Mouse (Mus musculus): ENCODE measurements around the gene Neurod2. TPM values are rescaled to one million over a fixed set of nuclear protein-coding genes. Genes with fewer than 3 reads are reported as not detected.

Neurod2 gene
- 0.07 and 0.13 TPM in 2 replicates for polyA plus RNA-seq (2016; fragmentation: Nextera tagmentation; extraction: Ambion mirVana)

- WGBS: 1% methylated on average over 38 of the region's 38 CpGs
- peaks cover 40% of the 10 kb centered on the region for H3K4me1 ChIP-seq (replicated peaks)
- no peaks in the 10 kb centered on the region for H3K9me3 ChIP-seq
- peaks cover 100% of the 10 kb centered on the region for H3K27me3 ChIP-seq (ENCODE audit: insufficient read depth, poor library complexity, severe bottlenecking)
- peak within 1 kb of the TSS; percentile 4; the same call in 1 of the 2 replicates for H3K27ac ChIP-seq
- no peaks in the 10 kb centered on the region for H3K36me3 ChIP-seq
- peak; percentile 31 for DNase-seq (ENCODE audit: low spot score)
- peak within 1 kb of the TSS; percentile 43 for H3K4me3 ChIP-seq
These were observed at the start of gene Neurod2 for GRCm38 (mm10) chr11:98329081-98329959. Gene Neurod2 (minus strand): TSS chr11:98329648.

DNA sequence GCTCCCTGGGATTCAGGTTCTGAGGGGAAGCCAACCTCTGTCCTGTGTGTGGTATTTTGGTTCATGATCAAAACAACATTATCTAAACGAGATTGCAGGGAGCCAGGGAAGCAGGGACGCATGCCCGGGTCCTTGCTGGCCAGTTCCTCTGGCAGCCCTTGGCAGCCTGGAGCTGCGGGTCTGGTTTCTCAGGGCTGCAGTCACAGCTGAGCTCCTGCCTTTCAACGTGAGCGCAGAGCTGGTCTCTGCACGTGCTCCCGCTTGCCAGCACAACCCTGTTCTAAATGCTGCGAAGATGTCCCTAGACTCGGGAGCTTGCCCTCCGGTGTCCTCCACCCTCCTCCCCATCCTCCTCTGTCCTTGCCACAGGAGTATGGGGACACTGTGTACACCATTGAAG lies 48.3 kb upstream of the Neurod2 start:
- WGBS: 88% methylated on average over 11 of the region's 11 CpGs
- H3K27me3 ChIP-seq (ENCODE audit: insufficient read depth, poor library complexity, severe bottlenecking): no peaks in the 10 kb centered on the region
- H3K4me3 ChIP-seq: no peak overlapping the region
- no peaks in the 10 kb centered on the region for H3K9me3 ChIP-seq
- DNase-seq (ENCODE audit: low spot score): no peak
- H3K4me1 ChIP-seq (replicated peaks): peaks cover 12% of the 10 kb centered on the region
- peaks cover 86% of the 10 kb centered on the region for H3K36me3 ChIP-seq
- no peak overlapping the region for H3K27ac ChIP-seq

DNA sequence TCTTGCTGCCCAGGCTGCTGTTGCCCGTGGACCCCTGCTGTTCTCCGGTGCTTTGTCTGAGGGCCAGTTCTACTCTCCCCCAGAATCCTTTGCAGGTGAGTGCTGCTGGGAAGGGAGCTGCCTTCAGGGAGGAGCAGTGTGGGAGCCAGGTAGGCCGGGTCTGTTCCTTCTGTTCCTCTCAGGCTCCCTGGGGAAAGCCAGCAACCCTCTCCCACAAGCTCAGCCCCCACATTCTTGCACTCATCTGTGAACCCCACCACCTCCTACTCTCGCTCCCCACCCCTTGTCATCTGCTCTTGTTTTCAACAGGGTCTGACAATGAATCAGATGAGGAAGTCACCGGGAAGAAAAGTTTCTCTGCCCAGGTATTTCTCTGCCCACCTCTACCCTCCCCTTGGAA lies 47.3 kb upstream of the Neurod2 start:
- peaks cover 84% of the 10 kb centered on the region for H3K36me3 ChIP-seq
- 66% methylated on average over 5 of the region's 5 CpGs for WGBS
- no peak overlapping the region for H3K4me3 ChIP-seq
- H3K27me3 ChIP-seq (ENCODE audit: insufficient read depth, poor library complexity, severe bottlenecking): no peaks in the 10 kb centered on the region
- H3K27ac ChIP-seq: no peak overlapping the region
- H3K4me1 ChIP-seq (replicated peaks): peaks cover 22% of the 10 kb centered on the region
- no peak for DNase-seq (ENCODE audit: low spot score)
- H3K9me3 ChIP-seq: no peaks in the 10 kb centered on the region

DNA sequence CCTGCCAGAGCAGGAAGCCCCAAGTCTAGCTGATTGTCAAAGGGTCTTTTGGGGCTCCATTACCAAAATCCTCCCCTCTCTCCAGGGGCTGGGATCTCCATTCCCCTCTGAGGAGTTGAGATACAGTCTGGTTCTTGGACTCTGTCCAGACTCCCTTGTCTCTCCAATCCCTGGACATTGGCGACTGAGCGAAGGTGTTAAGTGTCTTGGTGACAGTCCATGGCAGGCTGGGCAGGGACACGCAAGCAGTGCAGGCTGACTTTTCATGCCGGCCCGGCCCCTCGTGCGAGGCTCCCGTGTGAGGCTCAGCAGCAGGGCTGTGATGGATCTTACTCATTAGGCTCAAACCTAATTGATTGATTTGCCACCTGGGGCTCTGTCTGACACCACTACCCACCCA lies 44.8 kb upstream of the Neurod2 start:
- Histone ChIP-seq H3K4me3 (no peak overlapping the region), H3K9me3 (no peaks in the 10 kb centered on the region), H3K27me3 (ENCODE audit: insufficient read depth, poor library complexity, severe bottlenecking) (no peaks in the 10 kb centered on the region), H3K4me1 (replicated peaks) (peaks cover 44% of the 10 kb centered on the region), H3K27ac (no peak overlapping the region), H3K36me3 (peaks cover 59% of the 10 kb centered on the region)
- DNase-seq (ENCODE audit: low spot score): no peak
- 83% methylated on average over 8 of the region's 8 CpGs for WGBS

GRCm38 (mm10) chr11:98373244-98373643 lies 43.8 kb upstream of the Neurod2 start:
- DNase-seq (ENCODE audit: low spot score): no peak
- WGBS: 91% methylated on average over 6 of the region's 6 CpGs
- Histone ChIP-seq H3K4me3 (no peak overlapping the region), H3K27me3 (ENCODE audit: insufficient read depth, poor library complexity, severe bottlenecking) (no peaks in the 10 kb centered on the region), H3K9me3 (no peaks in the 10 kb centered on the region), H3K27ac (no peak overlapping the region), H3K36me3 (peaks cover 48% of the 10 kb centered on the region), H3K4me1 (replicated peaks) (peaks cover 44% of the 10 kb centered on the region)

DNA sequence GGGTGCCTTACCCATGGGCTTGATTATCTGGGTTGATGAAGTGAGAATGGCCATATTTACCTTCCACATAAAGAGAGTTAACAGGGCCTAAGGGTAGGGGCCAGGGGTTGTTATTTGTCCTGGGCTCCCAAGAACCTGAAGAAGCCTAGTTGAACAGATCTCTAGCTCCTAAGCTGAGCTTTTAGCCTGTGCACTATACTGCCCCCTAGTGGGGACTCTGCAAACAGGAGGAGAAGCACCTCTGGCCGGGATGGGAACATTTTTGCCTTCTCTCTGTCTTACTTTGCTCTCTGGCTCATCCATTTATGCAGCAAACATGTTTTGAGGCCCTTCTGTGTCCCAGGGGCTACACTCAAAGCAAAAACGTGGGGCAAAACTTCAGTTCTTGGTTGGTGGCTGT lies 43.0 kb upstream of the Neurod2 start:
- DNase-seq (ENCODE audit: low spot score): peak; percentile 74
- peak overlapping the region; percentile 38 for H3K4me3 ChIP-seq

DNA sequence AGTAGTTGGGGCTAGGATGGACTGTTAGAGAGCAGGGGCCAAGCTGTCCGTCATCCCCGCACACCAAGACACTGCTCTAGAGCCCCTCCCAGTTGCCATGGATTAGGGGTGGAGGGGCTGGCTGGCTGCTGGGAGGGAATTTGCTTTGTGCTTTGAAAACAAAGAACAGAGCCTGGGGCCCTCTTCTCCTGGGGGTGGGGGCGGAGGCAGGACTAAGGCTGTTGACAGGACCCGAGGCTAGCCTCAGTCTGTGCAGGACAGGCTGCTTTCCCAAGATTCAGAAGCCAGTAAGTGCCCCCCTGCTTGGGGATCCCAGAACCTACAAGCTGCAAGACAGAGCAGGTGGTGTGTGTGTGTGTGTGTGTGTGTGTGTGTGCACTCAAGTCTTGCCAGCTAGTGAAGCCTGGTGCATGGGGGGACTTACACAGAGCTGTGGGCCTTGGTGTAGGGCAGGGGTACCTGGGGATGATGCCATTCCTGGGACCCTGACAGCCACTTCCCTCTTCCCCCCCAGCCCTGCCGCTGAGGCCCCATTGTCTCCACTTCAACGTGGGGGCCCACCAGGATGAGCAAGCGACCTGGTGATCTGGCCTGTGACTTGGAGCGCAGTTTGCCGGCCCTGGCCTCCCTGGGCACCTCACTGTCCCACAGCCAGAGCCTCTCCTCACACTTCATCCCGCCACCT lies 42.2 kb upstream of the Neurod2 start:
- H3K27ac ChIP-seq: peak overlapping the region; percentile 88
- peak overlapping the region; percentile 38 for H3K4me3 ChIP-seq

More for the DNA sequence above, 43.0 kb upstream of the Neurod2 start:
- WGBS: 6% methylated on average over 2 of the region's 2 CpGs
- Histone ChIP-seq H3K36me3 (peaks cover 40% of the 10 kb centered on the region), H3K27me3 (ENCODE audit: insufficient read depth, poor library complexity, severe bottlenecking) (no peaks in the 10 kb centered on the region), H3K27ac (peak overlapping the region; percentile 88), H3K9me3 (no peaks in the 10 kb centered on the region), H3K4me1 (replicated peaks) (peaks cover 44% of the 10 kb centered on the region)

GRCm38 (mm10) chr11:98370588-98370987 lies 41.1 kb upstream of the Neurod2 start:
- H3K4me3 ChIP-seq: no peak overlapping the region
- no peak for DNase-seq (ENCODE audit: low spot score)
- H3K4me1 ChIP-seq (replicated peaks): peaks cover 44% of the 10 kb centered on the region
- H3K27me3 ChIP-seq (ENCODE audit: insufficient read depth, poor library complexity, severe bottlenecking): no peaks in the 10 kb centered on the region
- peak overlapping the region; percentile 88 for H3K27ac ChIP-seq
- 79% methylated on average over 2 of the region's 2 CpGs for WGBS
- H3K9me3 ChIP-seq: no peaks in the 10 kb centered on the region
- H3K36me3 ChIP-seq: peaks cover 28% of the 10 kb centered on the region

More for the DNA sequence above, 42.2 kb upstream of the Neurod2 start:
- WGBS: 23% methylated on average over 10 of the region's 10 CpGs
- Histone ChIP-seq H3K9me3 (no peaks in the 10 kb centered on the region), H3K27me3 (ENCODE audit: insufficient read depth, poor library complexity, severe bottlenecking) (no peaks in the 10 kb centered on the region), H3K4me1 (replicated peaks) (peaks cover 44% of the 10 kb centered on the region), H3K36me3 (peaks cover 34% of the 10 kb centered on the region)
- DNase-seq (ENCODE audit: low spot score): peak; percentile 72

DNA sequence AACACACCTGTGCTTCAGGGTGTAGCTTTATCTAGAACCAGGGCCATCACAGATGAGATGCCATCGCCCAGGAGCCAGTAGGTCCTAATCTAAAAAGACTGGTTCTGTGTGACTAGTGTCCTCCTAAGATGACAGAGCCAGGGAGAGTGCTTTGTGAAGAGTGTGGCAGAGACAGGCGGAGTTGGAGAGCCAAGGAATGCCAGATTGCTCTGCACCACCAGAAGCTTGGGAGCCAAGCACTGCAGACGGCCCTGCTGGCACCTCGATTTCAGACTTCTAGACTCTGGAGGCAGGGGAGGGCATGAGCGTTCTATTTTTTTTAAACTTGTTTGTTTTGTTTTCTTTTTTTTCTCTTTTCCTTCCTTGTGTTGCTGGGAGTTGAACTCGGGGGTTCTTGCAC lies 39.9 kb upstream of the Neurod2 start:
- Histone ChIP-seq H3K4me3 (no peak overlapping the region), H3K9me3 (no peaks in the 10 kb centered on the region), H3K36me3 (peaks cover 16% of the 10 kb centered on the region), H3K4me1 (replicated peaks) (peaks cover 35% of the 10 kb centered on the region), H3K27me3 (ENCODE audit: insufficient read depth, poor library complexity, severe bottlenecking) (no peaks in the 10 kb centered on the region), H3K27ac (no peak overlapping the region)
- DNase-seq (ENCODE audit: low spot score): no peak
- 80% methylated on average over 6 of the region's 6 CpGs for WGBS

DNA sequence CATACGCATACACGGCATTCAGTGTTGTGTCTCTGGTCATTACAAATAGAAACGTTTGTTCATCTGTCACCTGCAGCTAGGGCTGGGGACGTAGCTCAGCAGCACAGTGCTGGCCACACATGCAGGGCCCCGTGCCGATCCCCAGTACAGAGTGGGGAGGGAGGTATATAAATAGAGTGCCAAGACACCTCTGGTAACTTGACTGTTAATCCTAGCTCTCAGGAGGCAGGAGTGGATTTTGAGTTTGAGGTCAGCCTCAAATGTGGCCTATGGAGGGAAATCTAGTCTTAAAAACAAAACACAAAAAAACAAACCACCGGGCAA lies 38.4 kb upstream of the Neurod2 start:
- DNase-seq (ENCODE audit: low spot score): no peak
- 90% methylated on average over 7 of the region's 7 CpGs for WGBS
- Histone ChIP-seq H3K4me1 (replicated peaks) (peaks cover 32% of the 10 kb centered on the region), H3K9me3 (no peaks in the 10 kb centered on the region), H3K27ac (no peak overlapping the region), H3K27me3 (ENCODE audit: insufficient read depth, poor library complexity, severe bottlenecking) (no peaks in the 10 kb centered on the region), H3K4me3 (no peak overlapping the region), H3K36me3 (peaks cover 13% of the 10 kb centered on the region; the same call in 1 of the 2 replicates)

GRCm38 (mm10) chr11:98367171-98367862 lies 37.9 kb upstream of the Neurod2 start:
- Histone ChIP-seq H3K9me3 (no peaks in the 10 kb centered on the region), H3K27me3 (ENCODE audit: insufficient read depth, poor library complexity, severe bottlenecking) (no peaks in the 10 kb centered on the region), H3K36me3 (peaks cover 13% of the 10 kb centered on the region; the same call in 1 of the 2 replicates), H3K4me3 (no peak overlapping the region), H3K27ac (no peak overlapping the region), H3K4me1 (replicated peaks) (peaks cover 32% of the 10 kb centered on the region)
- WGBS: 84% methylated on average over 10 of the region's 10 CpGs
- no peak for DNase-seq (ENCODE audit: low spot score)

DNA sequence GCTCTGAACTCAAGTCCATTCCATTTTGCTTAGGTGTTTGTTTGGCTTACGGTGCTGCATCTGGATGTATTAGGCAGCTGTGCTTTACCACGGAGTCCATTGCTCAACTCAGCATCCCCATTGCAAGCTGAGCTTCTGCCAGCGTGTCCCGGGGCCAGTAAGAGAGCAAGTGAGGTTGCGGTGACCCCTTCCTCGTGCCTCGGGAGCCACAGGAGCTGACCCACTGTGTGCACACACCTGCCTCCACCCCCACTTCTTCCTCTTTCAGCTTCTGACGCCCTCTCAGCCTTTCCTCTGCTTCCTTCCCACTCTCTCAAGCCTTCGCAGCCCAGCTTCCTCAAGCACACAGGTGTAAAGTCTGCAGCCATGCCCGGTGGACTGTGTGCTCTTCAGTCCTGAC lies 36.8 kb upstream of the Neurod2 start:
- Histone ChIP-seq H3K9me3 (no peaks in the 10 kb centered on the region), H3K36me3 (peaks cover 13% of the 10 kb centered on the region; the same call in 1 of the 2 replicates), H3K4me3 (no peak overlapping the region), H3K27me3 (ENCODE audit: insufficient read depth, poor library complexity, severe bottlenecking) (no peaks in the 10 kb centered on the region), H3K27ac (no peak overlapping the region), H3K4me1 (replicated peaks) (peaks cover 32% of the 10 kb centered on the region)
- WGBS: 80% methylated on average over 10 of the region's 10 CpGs
- DNase-seq (ENCODE audit: low spot score): no peak

Measured in hindbrain, embryonic 10.5 days (tissue).